Comparison of ENCODE assay signal across 19 mouse cellular contexts in genomic region chr15:100248665-100249433, GRCm38 (mm10). TPM values are rescaled to one million over a fixed set of nuclear protein-coding genes. Genes with fewer than 3 reads are reported as not detected.
"Had no signal": no experiment of that assay in that cellular context is flagged by ENCODE, and none has a peak within 500 bp of the region (broad histone marks: within the 10 kb centered on the region; RNA-seq: fewer than 3 reads in every experiment).

No protein-coding gene starts in this region.

- H3K9ac ChIP-seq: limb, embryonic 13.5 days; liver, embryonic 14.5 days; midbrain, embryonic 12.5 days; stomach, embryonic 15.5 days had no signal

- H3K27ac ChIP-seq: limb, embryonic 13.5 days; liver, embryonic 14.5 days; midbrain, embryonic 12.5 days; stomach, embryonic 15.5 days had no signal

- H3K4me3 ChIP-seq: limb, embryonic 13.5 days; midbrain, embryonic 12.5 days; stomach, embryonic 15.5 days had no signal

- H3K9me3 ChIP-seq: limb, embryonic 13.5 days; midbrain, embryonic 12.5 days; stomach, embryonic 15.5 days had no signal

- H3K4me2 ChIP-seq: limb, embryonic 13.5 days; midbrain, embryonic 12.5 days; stomach, embryonic 15.5 days had no signal

- H3K4me1 ChIP-seq: limb, embryonic 13.5 days; midbrain, embryonic 12.5 days; stomach, embryonic 15.5 days had no signal

- DNase-seq: kidney, adult 2 months; layer of hippocampus, adult 9-11 months; left cerebral cortex, postnatal 4 days; lung, adult 18-20 months; lung, postnatal 4 days; thymus, adult 2 months; thymus, postnatal 25 days had no signal

- ATAC-seq: lung, postnatal 0 days; midbrain, embryonic 16.5 days had no signal

- H3K27me3 ChIP-seq: limb, embryonic 13.5 days; midbrain, embryonic 12.5 days; stomach, embryonic 15.5 days had no signal

RNA-seq across cellular contexts. Expression of gene Tmprss12, which starts 31.8 kb away (rescaled TPM):
- total RNA-seq: left cerebral cortex, postnatal 10 days; left cerebral cortex, postnatal 4 days; liver, adult 2 months; megakaryocyte-erythroid progenitor cell, adult 5-6 weeks had no signal
- polyA plus RNA-seq: kidney, embryonic 16.5 days; limb, embryonic 13.5 days; liver, adult 2 months; liver, embryonic 14.5 days; lung, postnatal 0 days; midbrain, embryonic 12.5 days; midbrain, embryonic 16.5 days; neural tube, embryonic 14.5 days; thymus, adult 2 months; urinary bladder, adult 2 months had no signal
